Mouse (Mus musculus) regulatory T cell (primary cell): ENCODE measurements around the gene Dock3.
"Not testable (repeated sequence)": the region's sequence is repeated elsewhere in the genome, so short reads cannot be mapped to it uniquely, and the experiment has no call there.

Experiments
- in situ Hi-C: fragments of 300-600 bp; cut with MboI, MseI; formaldehyde crosslinking; loops from one replicate; pipeline ENCODE4 v1.15.1; 2025; ENCODE audit warnings: high pct_unique_total_duplicates

Gene Dock3

GRCm38 (mm10) chr9:107260429-107260828, 28.7 kb upstream of the Dock3 start:
- in situ Hi-C loops = no loop called here

DNA sequence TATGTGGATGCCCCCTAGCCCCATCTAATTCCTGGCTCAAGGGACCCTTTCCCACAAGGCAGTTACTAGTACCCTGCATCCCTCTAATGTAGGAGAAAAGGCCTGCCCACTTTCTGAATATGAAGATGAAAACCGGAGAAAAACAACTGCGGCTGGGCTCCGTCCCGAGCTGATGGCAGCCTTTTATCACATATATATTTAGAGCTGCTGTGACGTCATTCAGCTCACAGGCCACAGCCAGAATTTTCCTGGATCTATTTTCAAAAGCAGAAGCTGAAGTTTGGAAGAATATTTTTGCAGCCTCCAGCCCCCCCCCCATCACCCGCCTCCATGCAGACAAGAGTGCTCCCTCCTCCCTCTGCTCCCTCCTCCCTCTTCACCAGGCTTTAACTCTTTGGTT, 27.9 kb upstream of the Dock3 start:
- in situ Hi-C loops = no loop called here

- in situ Hi-C loops = no loop called here
These were observed 23.9 kb upstream of the Dock3 start for GRCm38 (mm10) chr9:107255596-107255995.

- in situ Hi-C loops = no loop called here
These were observed 23.2 kb upstream of the Dock3 start for GRCm38 (mm10) chr9:107254925-107255324.

DNA sequence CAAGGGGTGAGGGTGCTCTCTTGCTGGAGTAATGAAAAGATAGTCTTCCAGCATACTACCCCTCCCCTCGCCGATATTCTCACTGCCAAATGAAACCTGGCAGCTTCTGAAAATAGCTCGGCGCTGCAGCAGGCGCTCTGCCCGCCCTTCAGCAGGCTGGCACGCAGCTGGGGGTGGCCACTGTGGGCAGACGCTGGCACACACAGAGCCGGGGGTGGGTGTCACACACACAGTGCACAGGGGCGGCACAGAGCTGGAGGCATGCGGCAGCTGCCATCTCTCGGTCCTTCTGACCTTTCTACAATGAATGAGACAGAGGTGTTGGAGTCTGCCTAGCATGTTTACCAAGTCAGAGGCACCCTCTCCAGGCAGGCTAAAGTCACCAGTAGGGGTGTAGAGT, 22.8 kb upstream of the Dock3 start:
- in situ Hi-C loops = no loop called here

- in situ Hi-C loops = no loop called here
These were observed 20.5 kb upstream of the Dock3 start for GRCm38 (mm10) chr9:107252164-107252563.

DNA sequence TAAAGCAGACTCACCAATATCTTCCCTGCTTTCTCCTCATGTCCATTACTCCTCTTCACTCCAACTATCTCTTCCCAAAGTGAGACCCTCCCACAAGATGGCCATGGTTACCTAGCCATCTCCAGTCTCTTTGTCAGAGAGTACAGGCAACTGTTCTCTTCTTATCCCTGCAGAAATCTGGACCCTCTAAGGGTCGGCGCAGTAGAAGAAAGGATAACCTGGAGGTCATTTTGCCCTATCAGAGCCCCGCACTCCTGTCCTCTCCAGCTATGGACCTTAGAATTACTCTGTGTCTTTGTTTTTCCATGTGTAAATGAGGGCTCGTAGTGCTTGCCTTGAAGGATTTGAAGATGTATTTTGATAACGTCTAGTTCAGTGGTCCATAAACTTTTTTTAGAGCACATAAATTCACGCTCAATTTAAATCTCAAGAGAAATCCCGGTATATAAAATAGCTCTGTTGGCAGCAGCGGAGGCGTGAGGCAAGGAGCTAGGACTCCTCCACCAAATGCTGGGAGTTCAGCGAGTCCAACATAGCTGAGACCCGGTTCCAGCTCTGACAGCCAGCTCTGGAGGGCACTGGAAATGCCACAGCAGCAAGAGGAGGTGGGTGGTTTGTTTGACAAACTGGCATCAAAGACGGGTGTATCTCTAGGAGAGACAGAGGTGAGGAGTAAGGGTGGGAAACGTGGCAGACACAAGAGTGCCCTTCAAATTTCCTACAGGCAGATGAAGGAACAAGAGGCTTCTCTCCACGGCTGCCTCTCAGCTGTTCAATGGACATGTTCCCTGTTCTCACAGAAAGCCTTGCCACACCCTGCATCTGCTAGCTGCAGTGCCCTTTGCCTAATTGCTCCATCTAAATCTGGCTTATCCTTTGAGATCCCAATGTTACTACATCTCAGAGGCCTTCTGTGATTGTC, 19.0 kb upstream of the Dock3 start:
- in situ Hi-C loops = no loop called here

- in situ Hi-C loops = loop anchor here (5.0 kb wide), 1 partner anchor 43 kb away; no protein-coding TSS in a partner anchor
These were observed 17.4 kb upstream of the Dock3 start for GRCm38 (mm10) chr9:107249154-107249553.

DNA sequence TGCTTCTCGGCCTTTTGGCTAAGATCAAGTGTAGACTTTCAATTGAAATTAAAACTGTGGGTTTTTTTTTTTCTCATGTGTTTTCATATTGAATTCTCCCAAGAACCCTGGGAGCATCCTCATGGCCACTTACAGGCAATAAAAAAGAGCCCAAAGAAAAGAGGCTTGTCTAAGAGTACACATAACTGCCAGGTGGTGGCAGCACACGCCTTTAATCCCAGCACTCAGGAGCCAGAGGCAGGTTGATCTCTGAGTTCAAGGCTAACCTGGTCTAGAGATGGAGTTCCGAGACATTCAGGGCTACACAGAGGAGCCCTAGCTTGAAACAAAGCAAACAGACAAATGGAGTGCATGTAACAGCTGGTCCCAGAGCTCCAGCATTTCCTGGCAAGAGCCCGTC, 14.5 kb upstream of the Dock3 start:
- in situ Hi-C loops = loop anchor here (5.0 kb wide), 1 partner anchor 46 kb away; no protein-coding TSS in a partner anchor

DNA sequence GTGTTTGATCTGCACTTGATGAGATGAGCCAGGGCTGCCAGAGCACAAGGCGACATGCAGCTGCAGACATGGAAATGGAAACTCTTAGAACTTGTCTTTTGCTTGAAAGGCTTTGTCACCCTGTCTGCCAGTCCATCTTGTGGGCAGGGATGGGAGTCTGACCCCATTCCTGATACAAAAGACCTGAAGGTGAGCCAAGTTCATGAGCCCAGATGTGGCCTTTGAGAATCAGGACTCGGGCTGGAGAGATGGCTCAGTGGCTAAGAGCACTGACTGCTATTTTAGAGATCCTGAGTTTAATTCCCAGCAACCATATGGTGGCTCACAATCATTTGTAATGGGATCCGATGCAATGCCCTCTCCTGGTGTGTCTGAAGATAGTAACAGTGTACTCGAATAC, 13.6 kb upstream of the Dock3 start:
- in situ Hi-C loops = loop anchor here (5.0 kb wide), 1 partner anchor 47 kb away; no protein-coding TSS in a partner anchor

- in situ Hi-C loops = loop anchor here (5.0 kb wide), 1 partner anchor 339 kb away; no protein-coding TSS in a partner anchor
These were observed 4.4 kb upstream of the Dock3 start for GRCm38 (mm10) chr9:107236151-107236550.

- in situ Hi-C loops = loop anchor here (5.0 kb wide), 1 partner anchor 338 kb away; no protein-coding TSS in a partner anchor
These were observed 3.6 kb upstream of the Dock3 start for GRCm38 (mm10) chr9:107235261-107235660.

GRCm38 (mm10) chr9:107232140-107232539, 431 bp upstream of the Dock3 start:
- in situ Hi-C loops = no loop called here

DNA sequence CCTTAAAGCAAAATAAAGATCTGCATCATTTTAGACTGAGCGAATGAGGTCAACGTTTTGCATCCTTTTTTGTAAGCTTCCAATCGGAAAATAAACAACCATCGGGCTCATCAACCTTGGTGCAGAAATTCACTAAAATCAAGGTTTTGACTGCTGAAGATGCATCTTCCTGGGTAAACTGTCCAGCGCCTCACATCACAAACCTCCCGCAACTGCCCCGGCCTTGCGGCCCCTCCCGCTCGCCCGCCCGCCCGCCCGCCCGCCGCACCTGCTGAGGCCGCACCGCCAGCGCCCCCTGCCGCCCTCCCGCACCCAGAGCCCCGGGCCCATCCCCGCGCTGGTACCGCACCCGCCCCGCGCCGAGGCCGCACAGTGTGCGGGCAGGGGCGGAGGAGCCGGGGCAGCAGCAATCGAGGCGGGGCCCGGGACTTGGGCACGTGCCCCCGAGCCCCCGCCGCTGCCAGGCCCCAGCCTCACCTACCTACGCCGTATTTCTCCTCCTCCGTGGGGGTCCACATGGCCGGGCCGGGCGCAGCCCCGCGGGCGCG, 644 bp downstream of the Dock3 start:
- in situ Hi-C loops = no loop called here

DNA sequence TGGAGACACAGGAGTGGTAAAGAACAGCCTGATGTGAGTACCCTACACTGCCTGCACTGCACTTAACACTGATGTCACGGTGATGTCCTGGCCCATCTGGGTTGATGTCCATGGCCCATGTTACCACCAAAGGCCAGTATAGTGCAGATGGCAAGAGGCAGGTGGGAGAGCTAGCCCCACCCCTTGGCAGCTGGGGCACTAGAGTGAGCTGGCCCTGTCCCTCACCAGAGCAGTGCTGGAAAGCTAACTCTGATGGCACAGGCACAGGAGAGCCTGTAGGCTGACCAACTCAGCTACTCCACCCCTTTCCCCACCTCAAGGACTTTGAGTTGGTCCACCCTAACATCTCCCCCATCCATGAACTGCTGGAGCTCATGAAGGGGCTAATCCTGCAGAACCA, 7.1 kb downstream of the Dock3 start:
- in situ Hi-C loops = no loop called here

GRCm38 (mm10) chr9:107174831-107175230, 56.9 kb downstream of the Dock3 start:
- in situ Hi-C loops = not testable (repeated sequence)

GRCm38 (mm10) chr9:107165792-107166191, 65.9 kb downstream of the Dock3 start:
- in situ Hi-C loops = no loop called here

- in situ Hi-C loops = no loop called here
These were observed 66.9 kb downstream of the Dock3 start for GRCm38 (mm10) chr9:107164825-107165224.

DNA sequence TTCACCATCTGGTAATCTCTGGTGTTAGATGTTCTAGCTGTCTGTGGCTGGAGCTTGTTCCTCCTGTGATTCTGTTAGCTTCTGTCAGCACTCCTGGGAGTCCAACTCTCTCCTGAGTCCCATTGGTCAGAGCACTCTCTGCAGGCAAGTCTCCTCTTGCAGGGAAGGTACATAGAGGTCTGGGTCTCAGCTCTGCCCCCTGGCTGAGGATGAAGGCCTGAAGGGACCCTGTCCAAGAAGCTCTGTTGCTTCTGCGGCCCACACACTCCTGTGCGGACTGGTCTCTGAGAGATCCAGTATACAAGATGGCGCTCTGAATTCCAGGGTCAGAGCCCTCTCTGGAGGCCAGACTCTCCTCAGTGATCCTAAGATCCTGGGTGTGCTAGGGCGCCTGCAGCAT, 75.3 kb downstream of the Dock3 start:
- in situ Hi-C loops = not testable (repeated sequence)

GRCm38 (mm10) chr9:107112791-107113190, 118.9 kb downstream of the Dock3 start:
- in situ Hi-C loops = no loop called here

- in situ Hi-C loops = no loop called here
These were observed 119.7 kb downstream of the Dock3 start for GRCm38 (mm10) chr9:107112056-107112455.

DNA sequence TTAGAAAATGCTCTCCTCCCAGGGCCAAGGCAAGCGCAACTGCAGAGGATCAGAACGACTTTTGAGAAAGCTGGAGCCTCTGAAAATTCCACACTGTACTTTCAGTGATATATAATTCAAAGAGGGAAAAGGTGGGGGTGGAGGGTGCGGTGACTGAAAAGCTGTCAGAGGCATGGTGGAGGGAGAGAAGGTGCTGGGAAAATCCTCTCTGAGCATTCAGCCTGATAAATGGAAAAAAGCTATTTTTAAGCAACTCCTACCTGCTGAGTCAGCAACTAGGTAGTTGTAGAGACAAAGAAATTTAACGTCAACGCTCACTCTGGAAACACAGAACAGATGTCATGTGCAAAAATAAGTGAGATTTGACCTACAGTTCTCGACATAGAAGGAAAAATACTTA, 132.2 kb downstream of the Dock3 start:
- in situ Hi-C loops = no loop called here

- in situ Hi-C loops = not testable (repeated sequence)
These were observed 142.3 kb downstream of the Dock3 start for GRCm38 (mm10) chr9:107089451-107089850.
